Mouse (Mus musculus): ENCODE results near the gene Chd2. TPM values are rescaled to one million over a fixed set of nuclear protein-coding genes. Genes with fewer than 3 reads are reported as not detected.

Gene Chd2
- polyA plus RNA-seq, 1 experiment from 2014 or later = 45.1 TPM

GRCm38 (mm10) chr7:73428525-73428924 lies 113.1 kb downstream of the Chd2 start:
- peaks cover 72% of the 10 kb centered on the region for H3K36me3 ChIP-seq (replicated peaks)
- peaks cover 18% of the 10 kb centered on the region for H3K4me1 ChIP-seq
- H3K27me3 ChIP-seq (ENCODE audit: poor library complexity, severe bottlenecking) = no peaks in the 10 kb centered on the region
- H3K4me3 ChIP-seq = no peak overlapping the region
- H3K9me3 ChIP-seq = no peaks in the 10 kb centered on the region
- no peak overlapping the region for H3K27ac ChIP-seq
- DNase-seq (ENCODE audit: extremely low spot score, low spot score) = no peak
- WGBS = 91% methylated on average over 3 of the region's 3 CpGs

GRCm38 (mm10) chr7:73427794-73428193 lies 113.8 kb downstream of the Chd2 start:
- no peaks in the 10 kb centered on the region for H3K27me3 ChIP-seq (ENCODE audit: poor library complexity, severe bottlenecking)
- no peak for DNase-seq (ENCODE audit: extremely low spot score, low spot score)
- peaks cover 65% of the 10 kb centered on the region for H3K36me3 ChIP-seq (replicated peaks)
- WGBS = 95% methylated on average over 6 of the region's 6 CpGs
- H3K27ac ChIP-seq = no peak overlapping the region
- no peaks in the 10 kb centered on the region for H3K9me3 ChIP-seq
- H3K4me3 ChIP-seq = no peak overlapping the region
- peaks cover 24% of the 10 kb centered on the region for H3K4me1 ChIP-seq

- no peak for DNase-seq (ENCODE audit: extremely low spot score, low spot score)
- peaks cover 62% of the 10 kb centered on the region for H3K36me3 ChIP-seq (replicated peaks)
- H3K27me3 ChIP-seq (ENCODE audit: poor library complexity, severe bottlenecking) = no peaks in the 10 kb centered on the region
- H3K9me3 ChIP-seq = no peaks in the 10 kb centered on the region
- 88% methylated on average over 8 of the region's 8 CpGs for WGBS
- no peak overlapping the region for H3K27ac ChIP-seq
- peaks cover 33% of the 10 kb centered on the region for H3K4me1 ChIP-seq
- no peak overlapping the region for H3K4me3 ChIP-seq
These were observed 114.8 kb downstream of the Chd2 start for GRCm38 (mm10) chr7:73426752-73427386.

GRCm38 (mm10) chr7:73426235-73426634 lies 115.4 kb downstream of the Chd2 start:
- H3K4me1 ChIP-seq = peaks cover 39% of the 10 kb centered on the region
- 93% methylated on average over 3 of the region's 3 CpGs for WGBS
- H3K27ac ChIP-seq = no peak overlapping the region
- no peak overlapping the region for H3K4me3 ChIP-seq
- H3K36me3 ChIP-seq (replicated peaks) = peaks cover 57% of the 10 kb centered on the region
- H3K9me3 ChIP-seq = no peaks in the 10 kb centered on the region
- no peak for DNase-seq (ENCODE audit: extremely low spot score, low spot score)
- no peaks in the 10 kb centered on the region for H3K27me3 ChIP-seq (ENCODE audit: poor library complexity, severe bottlenecking)

- no peak for DNase-seq (ENCODE audit: extremely low spot score, low spot score)
- 0 out of 2 replicates have a peak overlapping the region, but pooled peaks have one; percentile 44 for H3K27ac ChIP-seq
- H3K36me3 ChIP-seq (replicated peaks) = peaks cover 59% of the 10 kb centered on the region
These were observed 116.2 kb downstream of the Chd2 start for GRCm38 (mm10) chr7:73425451-73425850.

GRCm38 (mm10) chr7:73424705-73425104 lies 116.9 kb downstream of the Chd2 start:
- Histone ChIP-seq H3K4me3 (no peak overlapping the region), H3K36me3 (replicated peaks) (peaks cover 59% of the 10 kb centered on the region), H3K27ac (peak overlapping the region; percentile 44), H3K4me1 (peaks cover 54% of the 10 kb centered on the region), H3K9me3 (no peaks in the 10 kb centered on the region), H3K27me3 (ENCODE audit: poor library complexity, severe bottlenecking) (no peaks in the 10 kb centered on the region)
- no peak for DNase-seq (ENCODE audit: extremely low spot score, low spot score)
- WGBS = 61% methylated on average over 3 of the region's 3 CpGs

More at GRCm38 (mm10) chr7:73425451-73425850, 116.2 kb downstream of the Chd2 start:
- Histone ChIP-seq H3K9me3 (no peaks in the 10 kb centered on the region), H3K4me1 (peaks cover 47% of the 10 kb centered on the region), H3K27me3 (ENCODE audit: poor library complexity, severe bottlenecking) (no peaks in the 10 kb centered on the region), H3K4me3 (no peak overlapping the region)
- 94% methylated on average over 7 of the region's 7 CpGs for WGBS

- H3K27ac ChIP-seq = peak overlapping the region; percentile 44
- DNase-seq (ENCODE audit: extremely low spot score, low spot score) = no peak
- peaks cover 59% of the 10 kb centered on the region for H3K4me1 ChIP-seq
- H3K9me3 ChIP-seq = no peaks in the 10 kb centered on the region
- H3K4me3 ChIP-seq = no peak overlapping the region
- 38% methylated on average over 3 of the region's 3 CpGs for WGBS
- no peaks in the 10 kb centered on the region for H3K27me3 ChIP-seq (ENCODE audit: poor library complexity, severe bottlenecking)
- peaks cover 59% of the 10 kb centered on the region for H3K36me3 ChIP-seq (replicated peaks)
These were observed 117.4 kb downstream of the Chd2 start for GRCm38 (mm10) chr7:73424243-73424642.

- Histone ChIP-seq H3K36me3 (replicated peaks) (peaks cover 59% of the 10 kb centered on the region), H3K27ac (peak overlapping the region; percentile 26; the same call in 1 of the 2 replicates), H3K4me1 (peaks cover 69% of the 10 kb centered on the region), H3K27me3 (ENCODE audit: poor library complexity, severe bottlenecking) (no peaks in the 10 kb centered on the region), H3K9me3 (no peaks in the 10 kb centered on the region), H3K4me3 (no peak overlapping the region)
- WGBS = 85% methylated on average over 13 of the region's 13 CpGs
- no peak for DNase-seq (ENCODE audit: extremely low spot score, low spot score)
These were observed 118.4 kb downstream of the Chd2 start for GRCm38 (mm10) chr7:73423236-73423635.

- 29% methylated on average over 12 of the region's 12 CpGs for WGBS
- Histone ChIP-seq H3K4me3 (no peak overlapping the region), H3K36me3 (replicated peaks) (peaks cover 59% of the 10 kb centered on the region), H3K4me1 (peaks cover 77% of the 10 kb centered on the region), H3K27me3 (ENCODE audit: poor library complexity, severe bottlenecking) (no peaks in the 10 kb centered on the region), H3K27ac (no peak overlapping the region), H3K9me3 (no peaks in the 10 kb centered on the region)
- peak; percentile 71 for DNase-seq (ENCODE audit: extremely low spot score, low spot score)
These were observed 119.2 kb downstream of the Chd2 start for GRCm38 (mm10) chr7:73422223-73423113.

- no peak overlapping the region for H3K4me3 ChIP-seq
- no peaks in the 10 kb centered on the region for H3K27me3 ChIP-seq (ENCODE audit: poor library complexity, severe bottlenecking)
- no peaks in the 10 kb centered on the region for H3K9me3 ChIP-seq
- peaks cover 78% of the 10 kb centered on the region for H3K4me1 ChIP-seq
- DNase-seq (ENCODE audit: extremely low spot score, low spot score) = no peak
- peak overlapping the region; percentile 65 for H3K27ac ChIP-seq
- H3K36me3 ChIP-seq (replicated peaks) = peaks cover 60% of the 10 kb centered on the region
- 76% methylated on average over 9 of the region's 9 CpGs for WGBS
These were observed 120.2 kb downstream of the Chd2 start for GRCm38 (mm10) chr7:73421278-73422015.

GRCm38 (mm10) chr7:73420827-73421226 lies 120.8 kb downstream of the Chd2 start:
- H3K27ac ChIP-seq = 0 out of 2 replicates have a peak overlapping the region, but pooled peaks have one; percentile 51
- peaks cover 80% of the 10 kb centered on the region for H3K4me1 ChIP-seq
- WGBS = 68% methylated on average over 5 of the region's 5 CpGs
- no peak for DNase-seq (ENCODE audit: extremely low spot score, low spot score)
- no peak overlapping the region for H3K4me3 ChIP-seq
- peaks cover 62% of the 10 kb centered on the region for H3K36me3 ChIP-seq (replicated peaks)
- H3K9me3 ChIP-seq = no peaks in the 10 kb centered on the region
- H3K27me3 ChIP-seq (ENCODE audit: poor library complexity, severe bottlenecking) = no peaks in the 10 kb centered on the region

- H3K27me3 ChIP-seq (ENCODE audit: poor library complexity, severe bottlenecking) = no peaks in the 10 kb centered on the region
- peaks cover 70% of the 10 kb centered on the region for H3K36me3 ChIP-seq (replicated peaks)
- 38% methylated on average over 7 of the region's 7 CpGs for WGBS
- H3K4me1 ChIP-seq = peaks cover 73% of the 10 kb centered on the region
- H3K27ac ChIP-seq = peak overlapping the region; percentile 54
- H3K9me3 ChIP-seq = no peaks in the 10 kb centered on the region
- H3K4me3 ChIP-seq = no peak overlapping the region
- DNase-seq (ENCODE audit: extremely low spot score, low spot score) = no peak
These were observed 122.3 kb downstream of the Chd2 start for GRCm38 (mm10) chr7:73419375-73419774.

All from forebrain, embryonic 10.5 days (tissue).